ENCODE assay signal across 25 mouse cellular contexts in genomic region chr11:109895496-109895895, GRCm38 (mm10).
A peak's percentile ranks its signal among the peaks of the same experiment; 100 is the strongest.
DNase-seq lines count a peak whose midpoint lies in the region; ATAC-seq and TF ChIP-seq lines count a peak whose summit lies in the region.
"Had no signal": no experiment of that assay in that cellular context is flagged by ENCODE, and none has a peak within 500 bp of the region (broad histone marks: within the 10 kb centered on the region; RNA-seq: fewer than 3 reads in every experiment).

No protein-coding gene starts in this region.

- TF ChIP-seq EP300 in stomach, postnatal 0 days (optimal IDR thresholded peaks at IDR 0.05) = no peak

- H3K4me3 ChIP-seq in stomach, embryonic 16.5 days (replicated peaks; ENCODE audit: low read length) = no peak overlapping the region
- H3K4me3 ChIP-seq in stomach, postnatal 0 days (ENCODE audit: low read depth, low read length) = no peak overlapping the region
- no peak overlapping the region for H3K4me3 ChIP-seq in hindbrain, embryonic 10.5 days
- H3K4me3 ChIP-seq: forebrain, embryonic 15.5 days; stomach, embryonic 15.5 days had no signal

- no peaks in the 10 kb centered on the region for H3K9me3 ChIP-seq in stomach, embryonic 16.5 days (replicated peaks; ENCODE audit: control insufficient read depth, low read length)
- no peaks in the 10 kb centered on the region for H3K9me3 ChIP-seq in stomach, postnatal 0 days (ENCODE audit: control insufficient read depth, low read length)
- H3K9me3 ChIP-seq in hindbrain, embryonic 10.5 days = no peaks in the 10 kb centered on the region
- H3K9me3 ChIP-seq: forebrain, embryonic 15.5 days; stomach, embryonic 15.5 days had no signal

- H3K4me2 ChIP-seq in stomach, embryonic 16.5 days (ENCODE audit: low read depth, low read length) = no peak overlapping the region
- H3K4me2 ChIP-seq in stomach, postnatal 0 days (replicated peaks; ENCODE audit: low read depth) = no peak overlapping the region
- H3K4me2 ChIP-seq: forebrain, embryonic 15.5 days; hindbrain, embryonic 14.5 days; midbrain, embryonic 11.5 days; stomach, embryonic 15.5 days had no signal

- no peaks in the 10 kb centered on the region for H3K36me3 ChIP-seq in stomach, embryonic 16.5 days (ENCODE audit: control insufficient read depth, insufficient read depth, low read length)
- H3K36me3 ChIP-seq in stomach, postnatal 0 days (ENCODE audit: control insufficient read depth, insufficient read depth, low read length) = no peaks in the 10 kb centered on the region
- H3K36me3 ChIP-seq in hindbrain, embryonic 10.5 days = no peaks in the 10 kb centered on the region
- H3K36me3 ChIP-seq: forebrain, embryonic 15.5 days; G1E; stomach, embryonic 15.5 days had no signal

- intact Hi-C loops in heart, postnatal 25 days (cut with DNase I) = no loop called here

- H3K4me1 ChIP-seq in stomach, embryonic 16.5 days (ENCODE audit: control insufficient read depth, insufficient read depth, low read length) = no peaks in the 10 kb centered on the region
- H3K4me1 ChIP-seq in stomach, postnatal 0 days (replicated peaks; ENCODE audit: control insufficient read depth, insufficient read depth) = no peaks in the 10 kb centered on the region
- no peaks in the 10 kb centered on the region for H3K4me1 ChIP-seq in hindbrain, embryonic 10.5 days (replicated peaks)
- H3K4me1 ChIP-seq: forebrain, embryonic 15.5 days; stomach, embryonic 15.5 days had no signal

- H3K9ac ChIP-seq in stomach, embryonic 16.5 days (ENCODE audit: low read length) = no peak overlapping the region
- H3K9ac ChIP-seq in stomach, postnatal 0 days (ENCODE audit: low read length) = no peak overlapping the region
- H3K9ac ChIP-seq: forebrain, embryonic 15.5 days; hindbrain, embryonic 14.5 days; stomach, embryonic 15.5 days had no signal

- H3K27ac ChIP-seq in stomach, embryonic 16.5 days (ENCODE audit: low read length) = 0 out of 2 replicates have a peak overlapping the region, but pooled peaks have one; percentile 3
- H3K27ac ChIP-seq in stomach, postnatal 0 days (replicated peaks) = no peak overlapping the region
- H3K27ac ChIP-seq in hindbrain, embryonic 10.5 days = no peak overlapping the region
- H3K27ac ChIP-seq: forebrain, embryonic 15.5 days; hindbrain, embryonic 14.5 days; stomach, embryonic 15.5 days had no signal

- H3K27me3 ChIP-seq in stomach, embryonic 16.5 days (ENCODE audit: control insufficient read depth, insufficient read depth, low read length) = no peaks in the 10 kb centered on the region
- H3K27me3 ChIP-seq in stomach, postnatal 0 days (ENCODE audit: control insufficient read depth, insufficient read depth, low read length) = no peaks in the 10 kb centered on the region
- H3K27me3 ChIP-seq in hindbrain, embryonic 10.5 days (ENCODE audit: insufficient read depth, poor library complexity, severe bottlenecking) = no peaks in the 10 kb centered on the region
- H3K27me3 ChIP-seq: CH12.LX; forebrain, embryonic 15.5 days; stomach, embryonic 15.5 days had no signal

- peak; percentile 95 for DNase-seq in heart, adult 11 months
- DNase-seq in heart, postnatal 25 days (ENCODE audit: low spot score) = no peak
- no peak for DNase-seq in stomach, postnatal 0 days (ENCODE audit: low spot score)
- DNase-seq in gastrocnemius, postnatal 25 days = peak; percentile 75
- DNase-seq in hindbrain, embryonic 10.5 days (ENCODE audit: low spot score) = no peak
- DNase-seq in lung, postnatal 10 days = no peak
- DNase-seq: adrenal gland, adult 2 months; B cell, adult 2 months; cerebellum, adult 11 months; cerebellum, postnatal 10 days; kidney, adult 18-20 months; kidney, postnatal 4 days; layer of hippocampus, adult 9-11 months; lung, adult 18-20 months; lung, postnatal 14 days; right cerebral cortex, postnatal 4 days; thymus, adult 2 months had no signal

- no peak for TF ChIP-seq CTCF in stomach, postnatal 0 days (IDR thresholded peaks at IDR 0.05; ENCODE audit: low read depth)

- 58% methylated on average over 4 of the region's 4 CpGs for WGBS in stomach, embryonic 16.5 days
- 46% methylated on average over 4 of the region's 4 CpGs for WGBS in stomach, postnatal 0 days
- WGBS in hindbrain, embryonic 10.5 days = 69% methylated on average over 4 of the region's 4 CpGs

- no peak for ATAC-seq in stomach, embryonic 16.5 days (ENCODE audit: insufficient read depth, low FRiP score)
- ATAC-seq in stomach, postnatal 0 days (ENCODE audit: low FRiP score, low TSS enrichment) = no peak
- ATAC-seq: forebrain, embryonic 15.5 days; inflammation-experienced regulatory T-cells, adult 6 months had no signal

Comparison
In these comparisons a context has a peak if more than half of its experiments do, and no peak if none do; other contexts are left out.
1. DNase-seq: peak in heart, adult 11 months (single experiment) and gastrocnemius, postnatal 25 days (single experiment); none in heart, postnatal 25 days (single experiment), stomach, postnatal 0 days (single experiment), hindbrain, embryonic 10.5 days (single experiment) and lung, postnatal 10 days (single experiment).